8 mouse cellular contexts compared by ENCODE assay signal in the genomic region with DNA sequence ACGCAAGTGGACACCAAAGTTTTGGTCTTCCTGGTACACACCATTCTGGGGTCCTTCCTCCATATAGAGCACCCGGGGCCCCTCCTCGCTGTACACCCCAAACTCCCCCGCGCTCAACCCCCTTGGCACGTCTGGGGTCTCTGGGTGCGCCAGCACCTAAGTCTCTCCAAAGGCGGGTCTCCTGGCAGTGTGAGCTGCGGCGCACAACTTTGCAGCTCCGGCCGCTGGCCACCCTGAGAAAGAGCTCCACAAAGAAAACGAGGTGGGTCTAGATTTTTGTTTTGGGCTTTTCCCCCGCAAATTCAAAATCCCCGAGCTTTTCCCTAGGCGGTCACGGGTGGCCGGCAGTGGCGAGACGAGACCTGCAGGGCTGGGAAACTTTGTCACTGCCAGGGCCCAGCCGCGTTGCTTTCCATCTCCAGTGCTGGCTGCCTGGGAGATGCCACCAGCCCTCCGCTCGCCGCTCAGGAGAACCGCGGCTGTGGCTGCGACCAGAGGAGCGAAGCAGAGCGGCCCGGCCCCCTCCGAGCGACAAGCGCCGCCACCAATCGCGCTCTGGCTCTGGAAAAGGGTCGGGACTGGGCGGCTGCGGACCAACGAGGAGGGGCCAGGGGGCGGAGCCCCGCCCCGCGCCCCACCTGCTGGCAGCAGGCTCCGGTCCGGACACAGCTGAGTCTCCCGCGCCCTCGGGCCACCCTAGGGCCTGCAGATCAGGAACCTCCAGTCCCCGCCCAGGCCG. TPM values are rescaled to one million over a fixed set of nuclear protein-coding genes. Genes with fewer than 3 reads are reported as not detected.
A peak's percentile ranks its signal among the peaks of the same experiment; 100 is the strongest.
DNase-seq lines count a peak whose midpoint lies in the region; ATAC-seq lines count a peak whose summit lies in the region.

Gene Galnt18, minus strand, starts transcription at position 474 of the 739 bp plus-strand sequence.

- WGBS in embryonic facial prominence, embryonic 12.5 days = under 1% methylated on average over 46 of the region's 52 CpGs

- peak; percentile 98 for ATAC-seq in embryonic facial prominence, embryonic 12.5 days (ENCODE audit: insufficient number of reproducible peaks, insufficient read depth, low FRiP score, low TSS enrichment)

- intact Hi-C loops in left cerebral cortex, postnatal 25 days (cut with DNase I) = loop anchor here (2.0 to 10.0 kb wide), 4 partner anchors 59 to 597 kb away; no protein-coding TSS in a partner anchor

- H3K9me3 ChIP-seq in embryonic facial prominence, embryonic 12.5 days = no peaks in the 10 kb centered on the region

- no peaks in the 10 kb centered on the region for H3K36me3 ChIP-seq in embryonic facial prominence, embryonic 12.5 days

- no peak within 1 kb of the TSS for H3K27ac ChIP-seq in embryonic facial prominence, embryonic 12.5 days

- DNase-seq in adrenal gland, postnatal 36 days = peak; percentile 97 to 98
- peak; percentile 95 to 97 for DNase-seq in heart, adult 18-20 months
- DNase-seq in kidney, adult 11 months = peak; percentile 95
- DNase-seq in left cerebral cortex, postnatal 25 days (ENCODE audit: low spot score in 2 of 2) = peak; percentile 92 to 96
- DNase-seq in mesoderm, embryonic 11.5 days (ENCODE audit: low read depth, low spot score) = peak; percentile 93
- DNase-seq in skeletal muscle tissue, adult 2 months (ENCODE audit: low read depth, low spot score) = peak; percentile 89
- no peak for DNase-seq in T-cell, adult 2 months (ENCODE audit: low spot score)

- H3K27me3 ChIP-seq in embryonic facial prominence, embryonic 12.5 days = peaks cover 29% of the 10 kb centered on the region

- peak within 1 kb of the TSS; percentile 44 for H3K4me3 ChIP-seq in embryonic facial prominence, embryonic 12.5 days

- peaks cover 7% of the 10 kb centered on the region for H3K4me1 ChIP-seq in embryonic facial prominence, embryonic 12.5 days

- peak within 1 kb of the TSS; percentile 49 for H3K9ac ChIP-seq in embryonic facial prominence, embryonic 12.5 days

- peak within 1 kb of the TSS; percentile 97 for H3K4me2 ChIP-seq in embryonic facial prominence, embryonic 12.5 days (replicated peaks)

RNA-seq across cellular contexts. Expression of gene Galnt18, which starts in this region (rescaled TPM):
- total RNA-seq in adrenal gland, postnatal 36 days (2021) = 10 to 100 TPM; 14.3 to 18.6 TPM
- 12.4 and 12.6 TPM in 2 replicates for polyA plus RNA-seq in embryonic facial prominence, embryonic 12.5 days (2016; fragmentation: Nextera tagmentation; extraction: Ambion mirVana)
- 10 to 100 TPM; 11.2 to 12.5 TPM for total RNA-seq in heart, adult 18-20 months (2021)
- 10 to 100 TPM; 46.1 to 47.9 TPM for total RNA-seq in left cerebral cortex, postnatal 25 days (2021)
